Mouse (Mus musculus) brain, embryonic 14.5 days (tissue): ENCODE data around the gene Nol11.

ENCODE experiments used
- CTCF ChIP-seq: fragments of 200-500 bp; IDR thresholded peaks from 2 replicates; pipeline ENCODE4 v1.5.1; 2012; ENCODE audit warnings: inconsistent platforms, mild to moderate bottlenecking, moderate library complexity, borderline replicate concordance; ENCODE audit not compliant: insufficient read depth, insufficient read length; ENCODE audit errors: extremely low read depth
- POLR2A ChIP-seq: fragments of 200-500 bp; IDR thresholded peaks from 2 replicates; pipeline ENCODE4 v1.6.1; 2012; ENCODE audit warnings: mild to moderate bottlenecking, inconsistent platforms, borderline replicate concordance; ENCODE audit not compliant: poor library complexity, insufficient read depth, insufficient read length, severe bottlenecking; ENCODE audit errors: extremely low read depth

- TF ChIP-seq POLR2A (no peak), CTCF (no peak)
Observed at GRCm38 (mm10) chr11:107161215-107161614, 28.0 kb downstream of the Nol11 start.
